Mouse (Mus musculus) midbrain, embryonic 14.5 days (tissue): ENCODE measurements around the gene Iyd. TPM values are rescaled to one million over a fixed set of nuclear protein-coding genes. Genes with fewer than 3 reads are reported as not detected.

Source experiments
- polyA plus RNA-seq: library from polyadenylated mRNA; unstranded; fragments of >200 nt; fragmentation: Nextera tagmentation; extraction: Ambion mirVana; gene quantifications from 2 replicates; pipeline ENCODE4 v1.2.1, GENCODE M21; 2014

The Iyd gene
- polyA plus RNA-seq, 1 experiment from 2014 or later: 0.51 TPM

Other genes with a start within 250 kb of the Iyd start
- gene Ppp1r14c, start 174.2 kb upstream of the Iyd start, polyA plus RNA-seq: 45.8 and 45.9 TPM in 2 replicates
- gene Plekhg1, start 200.1 kb downstream of the Iyd start, polyA plus RNA-seq: 3.4 and 8.9 TPM in 2 replicates